Mouse (Mus musculus): ENCODE data around the gene Apoc2.

- TF ChIP-seq UBTF (IDR thresholded peaks at IDR 0.05; ENCODE audit: borderline replicate concordance, insufficient read depth, low read depth, low read length) (no peak), ZC3H11A (IDR thresholded peaks at IDR 0.05; ENCODE audit: low read depth, low read length) (no peak), GATA1 (IDR thresholded peaks at IDR 0.05; ENCODE audit: low read depth, low read length) (no peak), ETS1 (IDR thresholded peaks at IDR 0.05; ENCODE audit: low read depth, low read length) (no peak), POLR2A (IDR thresholded peaks at IDR 0.05; ENCODE audit: control insufficient read depth in 1 of 2, insufficient read depth in 1 of 2, low read depth in 1 of 2, low read length in 2 of 2, poor library complexity in 1 of 2) (no peak), JUND (IDR thresholded peaks at IDR 0.05; ENCODE audit: low read depth, low read length) (no peak)
These were observed 27.5 kb upstream of the Apoc2 start for GRCm38 (mm10) chr7:19705271-19705670.
